Mouse (Mus musculus) frontal cortex, adult (tissue): ENCODE results near the gene Tcl1b2.
"Not testable (repeated sequence)": the region's sequence is repeated elsewhere in the genome, so short reads cannot be mapped to it uniquely, and the experiment has no call there.

Experiments
- ATAC-seq: cut with Nextera tagmentation; 2 replicates; pipeline ENCODE4 v1.9.2; 2017; ENCODE audit warnings: mild to moderate bottlenecking, moderate library complexity, mixed read lengths; ENCODE audit not compliant: low TSS enrichment

Tcl1b2 gene

GRCm38 (mm10) chr12:105145714-105146113 is at the start of gene Tcl1b2:
Gene Tcl1b2 (plus strand): TSS chr12:105146014.
- no peak for ATAC-seq

GRCm38 (mm10) chr12:105099466-105100044 is 46.3 kb upstream of the Tcl1b2 start:
- ATAC-seq, result no peak

GRCm38 (mm10) chr12:105102901-105103300 is 42.9 kb upstream of the Tcl1b2 start:
- peak; percentile 34; the same call in 1 of the 2 replicates for ATAC-seq

GRCm38 (mm10) chr12:105104036-105104435 is 41.8 kb upstream of the Tcl1b2 start:
- ATAC-seq, result no peak

GRCm38 (mm10) chr12:105105326-105105725 is 40.5 kb upstream of the Tcl1b2 start:
- ATAC-seq, result no peak

- no peak for ATAC-seq
Measured at GRCm38 (mm10) chr12:105108856-105109255, 37.0 kb upstream of the Tcl1b2 start.

GRCm38 (mm10) chr12:105109406-105109805 is 36.4 kb upstream of the Tcl1b2 start:
- peak; percentile 91 for ATAC-seq

- ATAC-seq, result no peak
Measured at GRCm38 (mm10) chr12:105109812-105110211, 36.0 kb upstream of the Tcl1b2 start.

GRCm38 (mm10) chr12:105112321-105112988 is 33.4 kb upstream of the Tcl1b2 start:
- no peak for ATAC-seq

- no peak for ATAC-seq
Measured at GRCm38 (mm10) chr12:105116648-105117047, 29.2 kb upstream of the Tcl1b2 start.

GRCm38 (mm10) chr12:105125362-105125761 is 20.5 kb upstream of the Tcl1b2 start:
- no peak for ATAC-seq

GRCm38 (mm10) chr12:105126516-105126915 is 19.3 kb upstream of the Tcl1b2 start:
- ATAC-seq, result no peak

- ATAC-seq, result no peak
Measured at GRCm38 (mm10) chr12:105127607-105128006, 18.2 kb upstream of the Tcl1b2 start.

GRCm38 (mm10) chr12:105129494-105130205 is 16.2 kb upstream of the Tcl1b2 start:
- ATAC-seq, result not testable (repeated sequence)

GRCm38 (mm10) chr12:105134167-105134566 is 11.6 kb upstream of the Tcl1b2 start:
- not testable (repeated sequence) for ATAC-seq

GRCm38 (mm10) chr12:105134826-105135225 is 11.0 kb upstream of the Tcl1b2 start:
- ATAC-seq, result not testable (repeated sequence)

GRCm38 (mm10) chr12:105137729-105138128 is 8.1 kb upstream of the Tcl1b2 start:
- peak; percentile 55; the same call in 1 of the 2 replicates for ATAC-seq

- no peak for ATAC-seq
Measured at GRCm38 (mm10) chr12:105143096-105143495, 2.7 kb upstream of the Tcl1b2 start.

GRCm38 (mm10) chr12:105144928-105145327 is 886 bp upstream of the Tcl1b2 start:
- not testable (repeated sequence) for ATAC-seq

- ATAC-seq, result peak; percentile 91
Measured at GRCm38 (mm10) chr12:105155286-105155685, 9.5 kb downstream of the Tcl1b2 start.

GRCm38 (mm10) chr12:105158842-105159241 is 13.0 kb downstream of the Tcl1b2 start:
- no peak for ATAC-seq

- no peak for ATAC-seq
Measured at GRCm38 (mm10) chr12:105159390-105159789, 13.6 kb downstream of the Tcl1b2 start, which contains the start of gene Tcl1b1. Gene Tcl1b1 (plus strand): TSS chr12:105159690.

GRCm38 (mm10) chr12:105166734-105167133 is 20.9 kb downstream of the Tcl1b2 start:
- no peak for ATAC-seq
